Mouse (Mus musculus): Measurements from ENCODE around the gene Cmc2. TPM values are rescaled to one million over a fixed set of nuclear protein-coding genes. Genes with fewer than 3 reads are reported as not detected.

Cmc2 gene
- polyA plus RNA-seq, 1 experiment from 2014 or later, result 101 TPM

- no peak for ATAC-seq (ENCODE audit: extremely low read depth, insufficient number of reproducible peaks, low FRiP score, low TSS enrichment)
- Histone ChIP-seq H3K9ac (no peak overlapping the region), H3K4me2 (no peak overlapping the region), H3K36me3 (peaks cover 63% of the 10 kb centered on the region), H3K27me3 (replicated peaks) (no peaks in the 10 kb centered on the region), H3K4me1 (peaks cover 8% of the 10 kb centered on the region; the same call in 1 of the 2 replicates), H3K4me3 (no peak overlapping the region), H3K9me3 (peaks cover 3% of the 10 kb centered on the region; the same call in 1 of the 2 replicates), H3K27ac (replicated peaks) (no peak overlapping the region)
- WGBS, result 88% methylated on average over 4 of the region's 4 CpGs
Measured at GRCm38 (mm10) chr8:116905252-116905651, 16.0 kb downstream of the Cmc2 start.

GRCm38 (mm10) chr8:116904736-116905135 is 16.5 kb downstream of the Cmc2 start:
- no peak overlapping the region for H3K27ac ChIP-seq (replicated peaks)
- WGBS, result 85% methylated on average over 4 of the region's 4 CpGs
- H3K9ac ChIP-seq, result no peak overlapping the region
- H3K9me3 ChIP-seq, result peaks cover 3% of the 10 kb centered on the region; the same call in 1 of the 2 replicates
- no peak overlapping the region for H3K4me2 ChIP-seq
- no peak overlapping the region for H3K4me3 ChIP-seq
- H3K4me1 ChIP-seq, result peaks cover 8% of the 10 kb centered on the region; the same call in 1 of the 2 replicates
- no peak for ATAC-seq (ENCODE audit: extremely low read depth, insufficient number of reproducible peaks, low FRiP score, low TSS enrichment)
- H3K36me3 ChIP-seq, result peaks cover 58% of the 10 kb centered on the region
- no peaks in the 10 kb centered on the region for H3K27me3 ChIP-seq (replicated peaks)

GRCm38 (mm10) chr8:116895521-116895920 is 25.7 kb downstream of the Cmc2 start:
- Histone ChIP-seq H3K4me1 (no peaks in the 10 kb centered on the region), H3K4me3 (no peak overlapping the region), H3K9me3 (peaks cover 7% of the 10 kb centered on the region; the same call in 1 of the 2 replicates), H3K27ac (replicated peaks) (no peak overlapping the region), H3K36me3 (peaks cover 35% of the 10 kb centered on the region), H3K27me3 (replicated peaks) (no peaks in the 10 kb centered on the region), H3K4me2 (no peak overlapping the region), H3K9ac (no peak overlapping the region)
- ATAC-seq (ENCODE audit: extremely low read depth, insufficient number of reproducible peaks, low FRiP score, low TSS enrichment), result no peak
- 88% methylated on average over 6 of the region's 6 CpGs for WGBS

GRCm38 (mm10) chr8:116893938-116894337 is 27.3 kb downstream of the Cmc2 start:
- no peak overlapping the region for H3K4me3 ChIP-seq
- no peaks in the 10 kb centered on the region for H3K4me1 ChIP-seq
- H3K27ac ChIP-seq (replicated peaks), result no peak overlapping the region
- no peak for ATAC-seq (ENCODE audit: extremely low read depth, insufficient number of reproducible peaks, low FRiP score, low TSS enrichment)
- H3K9me3 ChIP-seq, result peaks cover 7% of the 10 kb centered on the region; the same call in 1 of the 2 replicates
- peaks cover 46% of the 10 kb centered on the region for H3K36me3 ChIP-seq
- no peak overlapping the region for H3K4me2 ChIP-seq
- H3K27me3 ChIP-seq (replicated peaks), result no peaks in the 10 kb centered on the region
- WGBS, result 81% methylated on average over 11 of the region's 11 CpGs
- H3K9ac ChIP-seq, result no peak overlapping the region

GRCm38 (mm10) chr8:116892636-116893035 is 28.6 kb downstream of the Cmc2 start:
- no peak overlapping the region for H3K4me2 ChIP-seq

GRCm38 (mm10) chr8:116892130-116892529 is 29.1 kb downstream of the Cmc2 start:
- Histone ChIP-seq H3K27me3 (replicated peaks) (no peaks in the 10 kb centered on the region), H3K36me3 (peaks cover 64% of the 10 kb centered on the region), H3K4me3 (no peak overlapping the region), H3K9ac (no peak overlapping the region), H3K4me1 (no peaks in the 10 kb centered on the region), H3K27ac (replicated peaks) (no peak overlapping the region), H3K9me3 (peaks cover 7% of the 10 kb centered on the region; the same call in 1 of the 2 replicates), H3K4me2 (no peak overlapping the region)
- ATAC-seq (ENCODE audit: extremely low read depth, insufficient number of reproducible peaks, low FRiP score, low TSS enrichment), result no peak
- WGBS, result 83% methylated on average over 3 of the region's 3 CpGs

More at GRCm38 (mm10) chr8:116892636-116893035, 28.6 kb downstream of the Cmc2 start:
- WGBS, result 67% methylated on average over 9 of the region's 9 CpGs
- Histone ChIP-seq H3K9ac (no peak overlapping the region), H3K4me3 (no peak overlapping the region), H3K27me3 (replicated peaks) (no peaks in the 10 kb centered on the region), H3K4me1 (no peaks in the 10 kb centered on the region), H3K36me3 (peaks cover 59% of the 10 kb centered on the region), H3K27ac (replicated peaks) (no peak overlapping the region), H3K9me3 (peaks cover 7% of the 10 kb centered on the region; the same call in 1 of the 2 replicates)
- no peak for ATAC-seq (ENCODE audit: extremely low read depth, insufficient number of reproducible peaks, low FRiP score, low TSS enrichment)

- WGBS, result 88% methylated on average over 5 of the region's 5 CpGs
- Histone ChIP-seq H3K36me3 (peaks cover 71% of the 10 kb centered on the region), H3K4me3 (no peak overlapping the region), H3K27ac (replicated peaks) (no peak overlapping the region), H3K27me3 (replicated peaks) (no peaks in the 10 kb centered on the region), H3K4me2 (no peak overlapping the region), H3K4me1 (no peaks in the 10 kb centered on the region), H3K9me3 (peaks cover 7% of the 10 kb centered on the region; the same call in 1 of the 2 replicates), H3K9ac (no peak overlapping the region)
- ATAC-seq (ENCODE audit: extremely low read depth, insufficient number of reproducible peaks, low FRiP score, low TSS enrichment), result no peak
Measured at GRCm38 (mm10) chr8:116891446-116891845, 29.8 kb downstream of the Cmc2 start.

- ATAC-seq (ENCODE audit: extremely low read depth, insufficient number of reproducible peaks, low FRiP score, low TSS enrichment), result no peak
- Histone ChIP-seq H3K27me3 (replicated peaks) (no peaks in the 10 kb centered on the region), H3K9me3 (no peaks in the 10 kb centered on the region), H3K27ac (replicated peaks) (no peak overlapping the region), H3K4me1 (no peaks in the 10 kb centered on the region), H3K9ac (no peak overlapping the region), H3K4me3 (no peak overlapping the region), H3K4me2 (no peak overlapping the region), H3K36me3 (peaks cover 60% of the 10 kb centered on the region)
- 49% methylated on average over 4 of the region's 4 CpGs for WGBS
Measured at GRCm38 (mm10) chr8:116887813-116888212, 33.4 kb downstream of the Cmc2 start.

GRCm38 (mm10) chr8:116881396-116881795 is 39.9 kb downstream of the Cmc2 start:
- Histone ChIP-seq H3K36me3 (peaks cover 8% of the 10 kb centered on the region), H3K4me3 (no peak overlapping the region), H3K27me3 (replicated peaks) (no peaks in the 10 kb centered on the region), H3K27ac (replicated peaks) (no peak overlapping the region), H3K9me3 (0 out of 2 replicates have a peak, but pooled peaks cover 4% of the 10 kb centered on the region), H3K4me1 (no peaks in the 10 kb centered on the region), H3K9ac (no peak overlapping the region), H3K4me2 (no peak overlapping the region)
- ATAC-seq (ENCODE audit: extremely low read depth, insufficient number of reproducible peaks, low FRiP score, low TSS enrichment), result no peak
- WGBS, result 85% methylated on average over 8 of the region's 8 CpGs

- Histone ChIP-seq H3K27me3 (replicated peaks) (no peaks in the 10 kb centered on the region), H3K4me2 (no peak overlapping the region), H3K9ac (no peak overlapping the region), H3K4me1 (no peaks in the 10 kb centered on the region), H3K4me3 (no peak overlapping the region), H3K9me3 (0 out of 2 replicates have a peak, but pooled peaks cover 4% of the 10 kb centered on the region), H3K27ac (replicated peaks) (no peak overlapping the region), H3K36me3 (no peaks in the 10 kb centered on the region)
- WGBS, result 80% methylated on average over 17 of the region's 17 CpGs
- no peak for ATAC-seq (ENCODE audit: extremely low read depth, insufficient number of reproducible peaks, low FRiP score, low TSS enrichment)
Measured at GRCm38 (mm10) chr8:116875798-116876450, 45.3 kb downstream of the Cmc2 start.

GRCm38 (mm10) chr8:116873986-116874385 is 47.3 kb downstream of the Cmc2 start:
- no peak overlapping the region for H3K27ac ChIP-seq (replicated peaks)
- 0 out of 2 replicates have a peak, but pooled peaks cover 4% of the 10 kb centered on the region for H3K9me3 ChIP-seq
- 84% methylated on average over 8 of the region's 8 CpGs for WGBS
- no peaks in the 10 kb centered on the region for H3K27me3 ChIP-seq (replicated peaks)
- no peak overlapping the region for H3K4me3 ChIP-seq
- H3K4me2 ChIP-seq, result no peak overlapping the region
- no peaks in the 10 kb centered on the region for H3K36me3 ChIP-seq
- no peak for ATAC-seq (ENCODE audit: extremely low read depth, insufficient number of reproducible peaks, low FRiP score, low TSS enrichment)
- no peaks in the 10 kb centered on the region for H3K4me1 ChIP-seq
- no peak overlapping the region for H3K9ac ChIP-seq

GRCm38 (mm10) chr8:116873586-116873985 is 47.7 kb downstream of the Cmc2 start:
- Histone ChIP-seq H3K4me2 (no peak overlapping the region), H3K4me1 (no peaks in the 10 kb centered on the region), H3K27me3 (replicated peaks) (no peaks in the 10 kb centered on the region), H3K36me3 (no peaks in the 10 kb centered on the region), H3K9me3 (0 out of 2 replicates have a peak, but pooled peaks cover 4% of the 10 kb centered on the region), H3K27ac (replicated peaks) (no peak overlapping the region), H3K9ac (no peak overlapping the region), H3K4me3 (no peak overlapping the region)
- 81% methylated on average over 11 of the region's 11 CpGs for WGBS
- ATAC-seq (ENCODE audit: extremely low read depth, insufficient number of reproducible peaks, low FRiP score, low TSS enrichment), result no peak

Data from heart, embryonic 13.5 days (tissue).